Mouse (Mus musculus) stomach, postnatal 0 days (tissue): ENCODE data around the gene Gm15446. TPM values are rescaled to one million over a fixed set of nuclear protein-coding genes. Genes with fewer than 3 reads are reported as not detected.
"Not testable (repeated sequence)": the region's sequence is repeated elsewhere in the genome, so short reads cannot be mapped to it uniquely, and the experiment has no call there.

ENCODE experiments used
- ATAC-seq: fragments of 200-750 bp; cut with Nextera tagmentation; 2 replicates; pipeline ENCODE4 v1.8.0; 2017; ENCODE audit not compliant: low FRiP score, low TSS enrichment
- DNase-seq: peaks from one replicate; pipeline ENCODE4 v3.0.0-alpha.2; 2016; ENCODE audit warnings: low spot score
- H3K27ac ChIP-seq: fragments of 300-500 bp; sonication (generic); replicated peaks from 2 replicates; pipeline ENCODE4 v1.5.1; 2014; ENCODE audit warnings: mild to moderate bottlenecking, control low read depth
- H3K27me3 ChIP-seq: fragments of 300-500 bp; sonication (generic); 2 replicates; pipeline ENCODE4 v1.6.1; 2014; ENCODE audit warnings: low read length; ENCODE audit not compliant: control insufficient read depth, insufficient read depth
- H3K36me3 ChIP-seq: fragments of 300-500 bp; sonication (generic); 2 replicates; pipeline ENCODE4 v1.6.1; 2014; ENCODE audit warnings: low read length, mixed read lengths; ENCODE audit not compliant: control insufficient read depth, insufficient read depth
- H3K4me1 ChIP-seq: fragments of 300-500 bp; sonication (generic); replicated peaks from 2 replicates; pipeline ENCODE4 v1.6.1; 2014; ENCODE audit warnings: antibody characterized with exemption; ENCODE audit not compliant: control insufficient read depth, insufficient read depth
- H3K4me2 ChIP-seq: fragments of 300-500 bp; sonication (generic); replicated peaks from 2 replicates; pipeline ENCODE4 v1.6.1; 2014; ENCODE audit warnings: low read depth, mild to moderate bottlenecking, control low read depth, moderate library complexity
- H3K4me3 ChIP-seq: fragments of 300-500 bp; sonication (generic); 2 replicates; pipeline ENCODE4 v1.5.1; 2014; ENCODE audit warnings: low read depth, low read length, control low read depth
- H3K9ac ChIP-seq: fragments of 300-500 bp; sonication (generic); 2 replicates; pipeline ENCODE4 v1.6.1; 2014; ENCODE audit warnings: mild to moderate bottlenecking, low read length, control low read depth, mixed read lengths
- H3K9me3 ChIP-seq: fragments of 300-500 bp; sonication (generic); 2 replicates; pipeline ENCODE4 v1.6.1; 2016; ENCODE audit warnings: low read length; ENCODE audit not compliant: control insufficient read depth
- CTCF ChIP-seq: IDR thresholded peaks from 2 replicates; pipeline ENCODE4 v1.5.1; 2016; ENCODE audit warnings: antibody characterized with exemption, low read depth, mild to moderate bottlenecking, moderate library complexity
- EP300 ChIP-seq: optimal IDR thresholded peaks from 2 replicates; pipeline ENCODE3; 2016; ENCODE audit warnings: antibody characterized with exemption
- WGBS: fragments of 180-500 bp; shearing (Covaris S2); extraction: QIAGEN DNeasy Blood & Tissue Kit; methylation state at CpG from one replicate; pipeline ENCODE4 v1.1.7; 2014; 5-methylcytosine and 5-hydroxymethylcytosine counted together
- polyA plus RNA-seq: library from polyadenylated mRNA; unstranded; fragments of >200 nt; fragmentation: Nextera tagmentation; extraction: Ambion mirVana; gene quantifications from 2 replicates; pipeline ENCODE4 v1.2.1, GENCODE M21; 2015

Gene Gm15446
- polyA plus RNA-seq: 0.76 and 0.93 TPM in 2 replicates

GRCm38 (mm10) chr5:109923261-109924071 lies at the start of gene Gm15446:
Gene Gm15446, plus strand, starts transcription at chr5:109923400.
- ATAC-seq (peak; percentile 100), DNase-seq (peak; percentile 85)
- peak within 1 kb of the TSS; percentile 48 for H3K4me3 ChIP-seq
- peak within 1 kb of the TSS; percentile 53 for H3K9ac ChIP-seq
- not testable (repeated sequence) for H3K9me3 ChIP-seq, H3K36me3 ChIP-seq, H3K27me3 ChIP-seq, H3K4me1 ChIP-seq, H3K27ac ChIP-seq
- peak within 1 kb of the TSS; percentile 59 for H3K4me2 ChIP-seq
- TF ChIP-seq CTCF: peak; percentile 45
- WGBS: under 1% methylated on average over 22 of the region's 22 CpGs

GRCm38 (mm10) chr5:109924129-109924528 lies 929 bp downstream of the Gm15446 start:
- not testable (repeated sequence) for H3K27me3 ChIP-seq, DNase-seq, ATAC-seq, H3K27ac ChIP-seq, H3K36me3 ChIP-seq, H3K9me3 ChIP-seq, H3K9ac ChIP-seq, H3K4me1 ChIP-seq
- peak overlapping the region; percentile 59 for H3K4me2 ChIP-seq
- H3K4me3 ChIP-seq: peak overlapping the region; percentile 48; the same call in 1 of the 2 replicates
- 6% methylated on average over 2 of the region's 2 CpGs for WGBS

DNA sequence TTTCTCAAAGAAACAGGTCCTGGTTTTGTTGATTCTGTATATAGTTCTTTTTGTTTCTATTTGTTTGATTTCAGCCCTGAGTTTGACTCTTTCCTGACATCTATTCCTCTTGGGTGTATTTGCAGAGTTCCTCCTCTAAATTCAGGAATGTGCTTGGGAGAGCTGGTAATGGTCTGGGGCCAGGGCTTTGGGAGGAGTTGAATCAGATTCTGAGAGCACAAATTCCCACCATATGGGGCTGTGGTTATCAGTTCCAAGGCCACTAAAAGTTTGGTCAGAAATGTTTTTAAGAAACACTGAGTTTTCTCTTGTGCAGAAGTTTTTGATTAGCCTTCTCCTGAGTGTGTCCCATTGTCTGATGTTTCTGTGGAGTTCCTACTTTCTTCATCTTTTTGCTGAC lies 1.7 kb downstream of the Gm15446 start:
- Histone ChIP-seq H3K9ac (no peak overlapping the region), H3K27me3 (no peaks in the 10 kb centered on the region), H3K4me1 (no peaks in the 10 kb centered on the region), H3K36me3 (no peaks in the 10 kb centered on the region), H3K9me3 (no peaks in the 10 kb centered on the region), H3K4me3 (no peak overlapping the region), H3K4me2 (no peak overlapping the region), H3K27ac (no peak overlapping the region)
- TF ChIP-seq CTCF: no peak
- TF ChIP-seq EP300: no peak
- no peak for ATAC-seq
- DNase-seq: no peak

DNA sequence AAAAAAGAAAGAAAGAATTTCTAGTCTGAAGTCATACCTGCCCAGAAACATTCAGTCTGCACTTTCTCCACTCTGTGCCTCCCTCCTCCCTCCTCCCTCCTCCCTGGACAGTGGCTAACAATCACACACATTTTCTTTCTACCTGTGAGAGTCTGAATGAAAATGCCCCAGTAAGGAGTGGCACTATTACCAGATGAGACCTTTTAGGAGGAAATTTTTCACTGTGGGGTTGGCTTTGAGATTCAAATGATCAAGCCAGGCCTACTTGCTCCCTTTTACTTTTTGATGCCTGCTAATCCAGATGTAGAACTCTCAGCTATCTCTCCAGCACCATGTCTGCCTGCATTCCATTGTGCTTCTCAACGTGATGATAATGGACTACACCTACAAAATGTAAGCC lies 27.1 kb downstream of the Gm15446 start:
- Histone ChIP-seq H3K4me1 (no peaks in the 10 kb centered on the region), H3K9ac (no peak overlapping the region), H3K4me3 (no peak overlapping the region), H3K27me3 (no peaks in the 10 kb centered on the region), H3K36me3 (no peaks in the 10 kb centered on the region), H3K9me3 (no peaks in the 10 kb centered on the region), H3K4me2 (no peak overlapping the region), H3K27ac (no peak overlapping the region)
- DNase-seq (no peak), ATAC-seq (no peak)
- no peak for TF ChIP-seq EP300
- TF ChIP-seq CTCF: no peak
- 100% methylated on average over 1 of the region's 1 CpGs for WGBS

DNA sequence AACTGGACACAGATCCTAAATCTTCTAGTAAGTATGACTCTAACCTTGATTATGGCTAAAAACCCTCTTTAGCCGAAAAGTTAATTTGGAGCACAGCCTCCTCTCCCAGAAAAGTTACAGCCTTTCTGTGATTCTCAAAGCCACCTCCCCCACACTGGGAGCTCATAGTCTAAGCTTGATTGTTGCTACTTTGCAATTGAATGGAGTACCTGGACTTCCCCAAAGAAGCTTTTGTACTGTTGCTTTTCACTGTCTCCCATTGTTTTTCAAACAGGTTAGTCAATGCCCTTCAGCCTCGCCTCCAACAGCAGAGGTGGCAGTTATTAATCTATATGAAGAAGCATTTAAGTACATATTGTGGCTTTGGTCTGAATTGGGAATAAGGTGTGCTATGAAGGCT lies 57.5 kb downstream of the Gm15446 start:
- not testable (repeated sequence) for H3K4me1 ChIP-seq, H3K4me2 ChIP-seq, H3K9ac ChIP-seq, ATAC-seq, H3K36me3 ChIP-seq, H3K4me3 ChIP-seq, H3K27ac ChIP-seq, H3K9me3 ChIP-seq, H3K27me3 ChIP-seq, DNase-seq
- 80% methylated on average over 2 of the region's 2 CpGs for WGBS

Other genes starting within 250 kb of the Gm15446 start
- gene 5430403G16Rik, start 232.4 kb upstream of the Gm15446 start, polyA plus RNA-seq: 1.3 TPM in 2 replicates
- 10.5 and 12.2 TPM in 2 replicates for gene 4930522L14Rik, start 171.5 kb upstream of the Gm15446 start, polyA plus RNA-seq
- gene Zfp932, start 73.1 kb downstream of the Gm15446 start, polyA plus RNA-seq: 20.1 and 20.3 TPM in 2 replicates
- 1.6 and 1.7 TPM in 2 replicates for gene Gm17655, start 149.1 kb downstream of the Gm15446 start, polyA plus RNA-seq
- gene Gm35315, start 171.0 kb downstream of the Gm15446 start, polyA plus RNA-seq: 0.41 and 0.45 TPM in 2 replicates
- gene Plcxd1, start 176.6 kb downstream of the Gm15446 start, polyA plus RNA-seq: 12.5 and 12.8 TPM in 2 replicates
- gene Gtpbp6, start 184.8 kb downstream of the Gm15446 start, polyA plus RNA-seq: 17.0 and 20.2 TPM in 2 replicates
- 1.6 and 2.0 TPM in 2 replicates for gene Zfp605, start 186.7 kb downstream of the Gm15446 start, polyA plus RNA-seq
- 24.2 and 25.2 TPM in 2 replicates for gene Chfr, start 212.4 kb downstream of the Gm15446 start, polyA plus RNA-seq